8 mouse cellular contexts compared by ENCODE assay signal in the genomic region with DNA sequence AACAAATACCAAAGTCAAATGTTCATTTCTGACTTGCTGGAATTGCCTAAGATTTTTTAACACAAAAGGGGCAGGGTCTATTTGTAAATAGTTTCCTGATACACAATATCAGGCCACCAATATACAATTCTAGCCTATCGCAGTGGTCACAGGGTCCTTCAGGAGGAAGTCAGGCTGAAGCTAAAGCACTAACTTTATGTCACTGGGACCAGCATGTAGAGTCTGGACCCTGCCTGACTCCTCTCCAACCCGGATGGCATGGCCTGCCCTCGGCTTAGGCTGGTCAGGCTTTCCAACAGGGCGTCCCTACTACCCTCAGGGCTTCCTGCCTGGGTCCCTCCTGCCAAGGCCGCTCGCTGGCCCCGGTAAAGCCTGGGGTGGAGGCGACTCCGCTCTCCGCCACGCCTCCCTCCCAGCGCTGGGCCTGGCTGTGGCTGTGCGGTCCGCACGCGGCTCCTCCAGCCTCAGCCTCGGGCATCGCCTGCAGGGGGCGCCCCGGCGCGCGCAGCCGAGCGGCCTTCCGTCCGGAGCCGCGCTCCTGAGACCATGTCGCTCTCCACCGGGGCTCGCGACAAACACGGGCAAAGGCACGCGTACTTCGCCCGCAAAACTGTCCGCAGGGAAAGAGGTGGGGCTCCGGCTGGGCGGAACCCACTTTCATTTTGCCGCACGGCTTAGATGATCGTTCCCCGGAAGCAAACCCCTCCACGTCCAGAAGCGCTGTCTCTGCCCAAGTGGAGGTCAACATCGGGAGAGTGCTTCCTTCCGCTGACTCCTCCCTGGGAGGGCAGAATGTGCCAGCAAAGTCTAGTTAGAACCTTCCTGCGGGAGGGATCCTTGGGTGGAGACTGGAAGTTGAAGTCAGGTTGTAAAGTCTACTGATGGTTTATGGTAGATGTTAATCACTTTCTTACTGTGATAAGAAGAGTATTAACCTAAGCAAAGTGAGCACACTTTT. TPM values are rescaled to one million over a fixed set of nuclear protein-coding genes. Genes with fewer than 3 reads are reported as not detected.
A peak's percentile ranks its signal among the peaks of the same experiment; 100 is the strongest.
DNase-seq lines count a peak whose midpoint lies in the region; ATAC-seq and TF ChIP-seq lines count a peak whose summit lies in the region.
"Not testable (repeated sequence)": the region's sequence is repeated elsewhere in the genome, so short reads cannot be mapped to it uniquely, and the experiment has no call there.

No protein-coding gene starts in this region.

- dilution Hi-C loops in CH12.LX (cut with MboI; ENCODE audit: extremely low pct_ligation_motif_present, extremely low pct_unique_long_range_greater_than_20kb, low sequenced_read_pairs) = not testable (repeated sequence)

- H3K4me2 ChIP-seq in CH12.LX (ENCODE audit: insufficient read depth, low read depth, poor library complexity, severe bottlenecking) = peak overlapping the region; percentile 39; the same call in 1 of the 2 replicates
- H3K4me2 ChIP-seq in heart, embryonic 15.5 days = peak overlapping the region; percentile 79
- H3K4me2 ChIP-seq in liver, embryonic 13.5 days = peak overlapping the region; percentile 72
- peak overlapping the region; percentile 69 for H3K4me2 ChIP-seq in stomach, embryonic 15.5 days

- not testable (repeated sequence) for TF ChIP-seq EP300 in CH12.LX (IDR thresholded peaks at IDR 0.05; ENCODE audit: low read length)

- not testable (repeated sequence) for H3K79me2 ChIP-seq in CH12.LX (replicated peaks; ENCODE audit: control insufficient read depth, extremely low read depth, insufficient read depth, poor library complexity, severe bottlenecking)

- TF ChIP-seq POLR2A in CH12.LX (IDR thresholded peaks at IDR 0.05; ENCODE audit: low read depth, low read length) = 0 out of 2 replicates have a peak, but pooled peaks have one; percentile 39

- H3K4me1 ChIP-seq in CH12.LX (ENCODE audit: control insufficient read depth in 1 of 2, insufficient read depth in 2 of 2); stomach, embryonic 15.5 days: not testable (repeated sequence)
- peaks cover 14% of the 10 kb centered on the region for H3K4me1 ChIP-seq in forebrain, embryonic 10.5 days
- peaks cover 12% of the 10 kb centered on the region for H3K4me1 ChIP-seq in heart, embryonic 15.5 days (replicated peaks)
- H3K4me1 ChIP-seq in liver, embryonic 13.5 days (replicated peaks) = peaks cover 14% of the 10 kb centered on the region

- H3K27ac ChIP-seq in CH12.LX (ENCODE audit: insufficient read depth, low read depth) = peak overlapping the region; percentile 45
- peak overlapping the region; percentile 85 for H3K27ac ChIP-seq in forebrain, embryonic 10.5 days
- peak overlapping the region; percentile 84 for H3K27ac ChIP-seq in heart, embryonic 15.5 days
- H3K27ac ChIP-seq in liver, embryonic 13.5 days = peak overlapping the region; percentile 66
- peak overlapping the region; percentile 63 for H3K27ac ChIP-seq in stomach, embryonic 15.5 days

- TF ChIP-seq CTCF in CH12.LX (conservative IDR thresholded peaks at IDR 0.05 in 1 of 2, IDR thresholded peaks at IDR 0.05 in 1 of 2; ENCODE audit: low read depth in 2 of 2, low read length in 2 of 2) = peak in 1 of 2 experiments; percentile 58; a peak in 2 of 4 replicates

- not testable (repeated sequence) for H3K27me3 ChIP-seq in CH12.LX (replicated peaks); forebrain, embryonic 10.5 days (ENCODE audit: poor library complexity, severe bottlenecking); heart, embryonic 15.5 days; liver, embryonic 13.5 days; stomach, embryonic 15.5 days (replicated peaks)

- peaks cover 5 to 30% of the 10 kb centered on the region in 2 experiments for H3K36me3 ChIP-seq in CH12.LX (replicated peaks in 1 of 2; ENCODE audit: control insufficient read depth in 1 of 2, insufficient read depth in 1 of 2, low read length in 1 of 2)
- peaks cover 12% of the 10 kb centered on the region for H3K36me3 ChIP-seq in forebrain, embryonic 10.5 days (replicated peaks)
- not testable (repeated sequence) for H3K36me3 ChIP-seq in heart, embryonic 15.5 days; liver, embryonic 13.5 days; stomach, embryonic 15.5 days

- peak overlapping the region; percentile 49 to 60 (median 52) for H3K4me3 ChIP-seq in CH12.LX (replicated peaks in 1 of 3; ENCODE audit: low read depth in 2 of 3, low read length in 2 of 3, poor library complexity in 1 of 3)
- H3K4me3 ChIP-seq in forebrain, embryonic 10.5 days = peak overlapping the region; percentile 58
- H3K4me3 ChIP-seq in heart, embryonic 15.5 days = peak overlapping the region; percentile 61
- H3K4me3 ChIP-seq in liver, embryonic 13.5 days (replicated peaks) = peak overlapping the region; percentile 64
- peak overlapping the region; percentile 54 for H3K4me3 ChIP-seq in stomach, embryonic 15.5 days (replicated peaks)

- peak overlapping the region; percentile 82 for H3K9ac ChIP-seq in CH12.LX (ENCODE audit: insufficient read depth, low read depth)
- H3K9ac ChIP-seq in heart, embryonic 15.5 days = peak overlapping the region; percentile 63
- H3K9ac ChIP-seq in liver, embryonic 13.5 days = peak overlapping the region; percentile 69
- peak overlapping the region; percentile 50; the same call in 1 of the 2 replicates for H3K9ac ChIP-seq in stomach, embryonic 15.5 days

- 2% methylated on average over 50 of the region's 50 CpGs for WGBS in forebrain, embryonic 10.5 days
- WGBS in heart, embryonic 15.5 days = under 1% methylated on average over 50 of the region's 50 CpGs
- WGBS in liver, embryonic 13.5 days (ENCODE audit: insufficient replicate concordance) = under 1% methylated on average over 48 of the region's 50 CpGs
- 2% methylated on average over 38 of the region's 50 CpGs for WGBS in stomach, embryonic 15.5 days

- in situ Hi-C loops in CH12.LX (cut with MboI; ENCODE audit: low pct_ligation_motif_present, low pct_unique_long_range_greater_than_20kb, low sequenced_read_pairs) = loop anchor here (5.0 kb wide), 1 partner anchor 71 kb away; no protein-coding TSS in a partner anchor

- TF ChIP-seq RAD21 in CH12.LX (IDR thresholded peaks at IDR 0.05; ENCODE audit: low read depth, low read length) = not testable (repeated sequence)

- not testable (repeated sequence) for H3K9me3 ChIP-seq in CH12.LX (replicated peaks; ENCODE audit: low read length); forebrain, embryonic 10.5 days; heart, embryonic 15.5 days (replicated peaks); liver, embryonic 13.5 days (replicated peaks); stomach, embryonic 15.5 days

- peak; percentile 57 for DNase-seq in CH12.LX (ENCODE audit: extremely low read depth)
- DNase-seq in c-Kit-positive CD71-negative TER-119-negative erythroid progenitor cells, embryonic 14.5 days (ENCODE audit: low read depth) = peak; percentile 39
- peak; percentile 77 for DNase-seq in forebrain, embryonic 10.5 days (ENCODE audit: extremely low spot score, low spot score)
- peak; percentile 85 to 95 for DNase-seq in kidney, postnatal 25 days
- DNase-seq in liver, embryonic 13.5 days = peak; percentile 82
- peak; percentile 77 to 83 for DNase-seq in natural killer cell, adult 2 months (ENCODE audit: low spot score in 2 of 2)

- ATAC-seq in heart, embryonic 15.5 days (replicated peaks; ENCODE audit: insufficient number of reproducible peaks, insufficient read depth, low FRiP score, low read depth) = peak; percentile 95
- ATAC-seq in liver, embryonic 13.5 days (ENCODE audit: low read depth) = peak; percentile 96
- ATAC-seq in stomach, embryonic 15.5 days (ENCODE audit: insufficient read depth, low FRiP score, low read depth) = peak; percentile 97

RNA-seq across cellular contexts. Expression of a gene that starts 21.3 kb away (rescaled TPM):
- total RNA-seq in CH12.LX (2012; rRNA removed) (2.7 and 4.7 TPM in 2 replicates), CH12.LX (2014; rRNA removed) (1.4 and 1.6 TPM in 2 replicates)
- 0.50 and 3.5 TPM in 2 replicates for polyA plus RNA-seq in CH12.LX (2012; ENCODE audit: insufficient read length, low read depth)
- polyA plus RNA-seq in forebrain, embryonic 10.5 days (2016; fragmentation: Nextera tagmentation; extraction: Ambion mirVana) = 5.2 and 6.4 TPM in 2 replicates
- polyA plus RNA-seq in heart, embryonic 15.5 days (2015; fragmentation: Nextera tagmentation; extraction: Ambion mirVana) = 4.0 and 6.2 TPM in 2 replicates
- polyA plus RNA-seq in liver, embryonic 13.5 days (2015; fragmentation: Nextera tagmentation; extraction: Ambion mirVana) = 5.0 and 5.6 TPM in 2 replicates
- 5.9 and 6.7 TPM in 2 replicates for polyA plus RNA-seq in stomach, embryonic 15.5 days (2015; fragmentation: Nextera tagmentation; extraction: Ambion mirVana)

RNA-seq across cellular contexts. Expression of a gene that starts 24.7 kb away (rescaled TPM):
- total RNA-seq in CH12.LX (2012; rRNA removed) (28.5 and 33.2 TPM in 2 replicates), CH12.LX (2014; rRNA removed) (34.8 and 35.7 TPM in 2 replicates)
- 46.6 and 48.6 TPM in 2 replicates for polyA plus RNA-seq in CH12.LX (2012; ENCODE audit: insufficient read length, low read depth)
- 34.6 and 34.9 TPM in 2 replicates for polyA plus RNA-seq in forebrain, embryonic 10.5 days (2016; fragmentation: Nextera tagmentation; extraction: Ambion mirVana)
- 36.9 and 37.6 TPM in 2 replicates for polyA plus RNA-seq in heart, embryonic 15.5 days (2015; fragmentation: Nextera tagmentation; extraction: Ambion mirVana)
- polyA plus RNA-seq in liver, embryonic 13.5 days (2015; fragmentation: Nextera tagmentation; extraction: Ambion mirVana) = 29.0 and 40.3 TPM in 2 replicates
- polyA plus RNA-seq in stomach, embryonic 15.5 days (2015; fragmentation: Nextera tagmentation; extraction: Ambion mirVana) = 39.4 and 41.2 TPM in 2 replicates

RNA-seq across cellular contexts. Expression of a gene that starts 25.1 kb away (rescaled TPM):
- total RNA-seq in CH12.LX (2012; rRNA removed) (21.2 and 25.3 TPM in 2 replicates), CH12.LX (2014; rRNA removed) (59.8 and 67.2 TPM in 2 replicates)
- 39.7 and 41.8 TPM in 2 replicates for polyA plus RNA-seq in CH12.LX (2012; ENCODE audit: insufficient read length, low read depth)
- 33.8 and 37.1 TPM in 2 replicates for polyA plus RNA-seq in forebrain, embryonic 10.5 days (2016; fragmentation: Nextera tagmentation; extraction: Ambion mirVana)
- polyA plus RNA-seq in heart, embryonic 15.5 days (2015; fragmentation: Nextera tagmentation; extraction: Ambion mirVana) = 20.7 and 23.3 TPM in 2 replicates
- 26.4 and 37.1 TPM in 2 replicates for polyA plus RNA-seq in liver, embryonic 13.5 days (2015; fragmentation: Nextera tagmentation; extraction: Ambion mirVana)
- polyA plus RNA-seq in stomach, embryonic 15.5 days (2015; fragmentation: Nextera tagmentation; extraction: Ambion mirVana) = 31.3 and 32.1 TPM in 2 replicates

RNA-seq across cellular contexts. Expression of a gene that starts 32.1 kb away (rescaled TPM):
- total RNA-seq in CH12.LX (2012; rRNA removed) = 2.1 and 2.3 TPM in 2 replicates
- total RNA-seq in CH12.LX (2014; rRNA removed) = 2.4 and 2.9 TPM in 2 replicates
- 1.3 and 1.8 TPM in 2 replicates for polyA plus RNA-seq in CH12.LX (2012; ENCODE audit: insufficient read length, low read depth)
- 6.2 and 6.7 TPM in 2 replicates for polyA plus RNA-seq in forebrain, embryonic 10.5 days (2016; fragmentation: Nextera tagmentation; extraction: Ambion mirVana)
- polyA plus RNA-seq in heart, embryonic 15.5 days (2015; fragmentation: Nextera tagmentation; extraction: Ambion mirVana) = 2.0 TPM in 2 replicates
- polyA plus RNA-seq in liver, embryonic 13.5 days (2015; fragmentation: Nextera tagmentation; extraction: Ambion mirVana) = 0.86 and 1.0 TPM in 2 replicates
- 3.7 and 4.1 TPM in 2 replicates for polyA plus RNA-seq in stomach, embryonic 15.5 days (2015; fragmentation: Nextera tagmentation; extraction: Ambion mirVana)

Comparison
In these comparisons a context has a peak if more than half of its experiments do, and no peak if none do; other contexts are left out.
1. Peak in every context shown above with its lines: DNase-seq, ATAC-seq, H3K4me3 ChIP-seq and H3K27ac ChIP-seq.
2. DNase-seq: peak in every context shown above with its lines; median percentile 90 in kidney, postnatal 25 days; 82 in liver, embryonic 13.5 days; 80 in natural killer cell, adult 2 months; 77 in forebrain, embryonic 10.5 days; 57 in CH12.LX; 39 in c-Kit-positive CD71-negative TER-119-negative erythroid progenitor cells, embryonic 14.5 days.